Mouse (Mus musculus) heart, adult 10 weeks (tissue): Measurements from ENCODE around the gene Ccdc6. TPM values are rescaled to one million over a fixed set of nuclear protein-coding genes. Genes with fewer than 3 reads are reported as not detected.

Experiments used
- polyA plus RNA-seq: library from polyadenylated mRNA; stranded (reverse); fragments of 350-450 nt; fragmentation: Illumina TruSeq; extraction: RNeasy Lipid Tissue Mini Kit (QIAGEN cat#74804); gene quantifications from one replicate; pipeline ENCODE4 v1.2.3, GENCODE M21; 2014; ENCODE audit warnings: low read depth, low replicate concordance

The Ccdc6 gene
- 13.1 TPM for polyA plus RNA-seq

DNA sequence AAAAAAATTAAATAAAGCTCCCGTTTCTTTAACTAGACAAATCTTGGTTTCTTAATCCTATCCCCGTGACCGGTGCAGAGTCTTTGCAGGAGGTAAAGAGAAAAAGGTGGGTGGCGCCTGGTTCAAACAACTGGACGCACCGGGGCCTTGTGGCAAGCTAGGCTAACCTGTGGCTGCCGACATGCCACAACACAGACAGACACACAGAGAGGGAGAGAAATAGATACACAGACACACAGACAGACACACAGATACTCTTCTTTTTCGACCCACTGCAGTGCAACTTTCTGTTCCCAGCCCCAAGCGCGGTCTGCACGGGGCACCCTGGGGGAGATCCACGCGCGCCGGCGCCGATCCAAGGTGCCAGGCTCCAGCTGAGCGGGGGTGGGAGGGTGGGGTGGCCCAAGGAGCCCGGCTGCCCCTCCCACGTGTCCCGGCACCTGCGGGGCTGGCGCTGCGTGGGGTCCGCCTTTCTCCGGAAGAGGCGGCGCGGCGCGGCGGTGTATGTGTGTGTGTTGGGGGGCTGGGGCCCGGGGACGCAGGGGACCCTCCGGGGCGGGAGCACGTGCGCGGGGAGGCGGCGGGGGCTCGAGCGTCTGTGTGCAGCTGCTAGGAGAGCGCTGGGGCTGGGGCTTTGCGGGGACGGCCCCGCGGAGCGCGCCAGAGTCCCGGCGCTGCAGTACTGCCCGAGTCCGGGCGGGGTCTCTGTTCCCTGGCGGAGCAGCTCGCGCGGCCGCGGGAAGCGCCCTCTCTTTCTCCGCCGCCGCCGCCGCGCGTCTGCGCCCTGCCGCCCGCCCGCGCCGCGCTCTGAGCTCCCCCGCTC lies at the start of gene Ccdc6:
Gene Ccdc6 (plus strand): TSS at position 756 of the 823 bp plus-strand sequence.

GRCm38 (mm10) chr10:70204505-70205399 lies 107.8 kb downstream of the Ccdc6 start, which contains the start of gene Mrln:
Gene Mrln (plus strand): TSS chr10:70204664.

Other genes with a start within 250 kb of the Ccdc6 start
- 3.1 TPM for gene Mrln, start 107.5 kb downstream of the Ccdc6 start, polyA plus RNA-seq
- gene Slc16a9, start 148.0 kb downstream of the Ccdc6 start, polyA plus RNA-seq: 4.6 TPM